Mouse (Mus musculus): ENCODE measurements around the gene Il12rb1.

DNA sequence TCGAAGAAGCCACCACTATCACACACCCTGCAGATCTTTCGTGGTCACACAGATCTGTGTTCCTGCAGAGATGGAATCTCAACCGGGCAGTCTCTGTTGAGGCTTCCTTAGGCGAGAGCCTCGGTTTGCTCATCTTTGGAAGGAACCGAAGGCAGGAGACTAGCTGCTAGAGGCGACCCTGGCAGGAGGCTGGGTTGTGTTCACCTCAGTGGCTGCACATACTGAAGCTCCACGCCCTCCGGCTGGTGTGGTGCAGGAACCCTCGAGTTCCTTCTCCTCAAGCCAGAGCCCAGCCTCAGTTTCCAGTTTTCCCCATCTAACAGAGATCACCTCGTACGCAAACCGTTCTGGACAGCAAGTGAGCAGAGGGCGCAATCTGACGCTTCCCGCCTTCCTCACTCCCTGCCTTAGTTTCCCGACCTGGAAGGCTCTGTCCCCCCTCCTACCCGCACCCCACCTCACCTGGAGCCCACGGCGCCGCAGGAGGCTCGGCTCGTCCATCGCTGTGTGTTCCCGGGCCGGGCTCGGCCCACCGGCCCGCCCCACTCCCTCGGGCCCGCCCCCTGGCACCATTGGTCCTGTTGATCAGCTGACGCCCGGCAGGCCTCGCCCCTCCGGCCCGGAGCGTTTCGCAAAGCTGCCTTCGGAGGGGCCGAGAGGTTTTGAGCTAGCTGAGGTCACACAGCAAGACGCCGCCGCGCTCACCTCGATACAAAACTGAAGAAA is 3.6 kb upstream of the Il12rb1 start, which contains the start of gene Mast3:
- no peak for TF ChIP-seq CTCF (IDR thresholded peaks at IDR 0.05; ENCODE audit: low read depth, low read length)
- no peak for TF ChIP-seq POLR2A (IDR thresholded peaks at IDR 0.05; ENCODE audit: borderline replicate concordance, low read depth, low read length)
